Comparison of ENCODE assay signal across 21 mouse cellular contexts in genomic region chr4:135752106-135752778, GRCm38 (mm10). TPM values are rescaled to one million over a fixed set of nuclear protein-coding genes. Genes with fewer than 3 reads are reported as not detected.
A peak's percentile ranks its signal among the peaks of the same experiment; 100 is the strongest.
DNase-seq lines count a peak whose midpoint lies in the region; ATAC-seq and TF ChIP-seq lines count a peak whose summit lies in the region.
"Had no signal": no experiment of that assay in that cellular context is flagged by ENCODE, and none has a peak within 500 bp of the region (broad histone marks: within the 10 kb centered on the region; RNA-seq: fewer than 3 reads in every experiment).

No protein-coding gene starts in this region.

- H3K27ac ChIP-seq in stomach, embryonic 15.5 days, result peak overlapping the region; percentile 70
- H3K27ac ChIP-seq in stomach, postnatal 0 days (replicated peaks), result no peak overlapping the region
- peak overlapping the region; percentile 86 for H3K27ac ChIP-seq in intestine, embryonic 15.5 days
- H3K27ac ChIP-seq in liver, postnatal 0 days (ENCODE audit: low read depth), result peak overlapping the region; percentile 83
- H3K27ac ChIP-seq in forebrain, embryonic 16.5 days (ENCODE audit: low read length), result no peak overlapping the region
- H3K27ac ChIP-seq: embryonic facial prominence, embryonic 13.5 days; forebrain, embryonic 13.5 days; gastrocnemius, adult 2 months; heart, embryonic 13.5 days had no signal

- no peak for TF ChIP-seq CTCF in stomach, postnatal 0 days (IDR thresholded peaks at IDR 0.05; ENCODE audit: low read depth)
- TF ChIP-seq CTCF in liver, postnatal 0 days (IDR thresholded peaks at IDR 0.05; ENCODE audit: low read depth), result no peak
- TF ChIP-seq CTCF in lung, adult 2 months (IDR thresholded peaks at IDR 0.05; ENCODE audit: insufficient read depth, low read length), result no peak

- no peak overlapping the region for H3K9ac ChIP-seq in stomach, embryonic 15.5 days
- H3K9ac ChIP-seq in stomach, postnatal 0 days (ENCODE audit: low read length), result no peak overlapping the region
- no peak overlapping the region for H3K9ac ChIP-seq in intestine, embryonic 15.5 days
- 0 out of 2 replicates have a peak overlapping the region, but pooled peaks have one; percentile 1 for H3K9ac ChIP-seq in liver, postnatal 0 days (replicated peaks)
- no peak overlapping the region for H3K9ac ChIP-seq in forebrain, embryonic 16.5 days (replicated peaks; ENCODE audit: low read depth, low read length)
- H3K9ac ChIP-seq: embryonic facial prominence, embryonic 13.5 days; forebrain, embryonic 13.5 days; heart, embryonic 13.5 days had no signal

- ATAC-seq in stomach, embryonic 15.5 days (ENCODE audit: insufficient read depth, low FRiP score, low read depth), result no peak
- no peak for ATAC-seq in stomach, postnatal 0 days (ENCODE audit: low FRiP score, low TSS enrichment)
- peak; percentile 84 for ATAC-seq in intestine, embryonic 15.5 days
- peak; percentile 74 for ATAC-seq in liver, postnatal 0 days
- no peak for ATAC-seq in forebrain, embryonic 16.5 days
- ATAC-seq: forebrain, embryonic 13.5 days had no signal

- H3K4me1 ChIP-seq in stomach, embryonic 15.5 days, result 0 out of 2 replicates have a peak, but pooled peaks cover 6% of the 10 kb centered on the region
- no peaks in the 10 kb centered on the region for H3K4me1 ChIP-seq in stomach, postnatal 0 days (replicated peaks; ENCODE audit: control insufficient read depth, insufficient read depth)
- peaks cover 30% of the 10 kb centered on the region for H3K4me1 ChIP-seq in intestine, embryonic 15.5 days (replicated peaks)
- H3K4me1 ChIP-seq in liver, postnatal 0 days (ENCODE audit: insufficient read depth), result no peaks in the 10 kb centered on the region; the same call in 1 of the 2 replicates
- no peaks in the 10 kb centered on the region for H3K4me1 ChIP-seq in forebrain, embryonic 16.5 days (replicated peaks; ENCODE audit: control insufficient read depth, insufficient read depth, low read length)
- no peaks in the 10 kb centered on the region for H3K4me1 ChIP-seq in lung, adult 2 months (ENCODE audit: control insufficient read depth, insufficient read depth, low read length)
- H3K4me1 ChIP-seq: embryonic facial prominence, embryonic 13.5 days; forebrain, embryonic 13.5 days; heart, embryonic 13.5 days had no signal

- H3K27me3 ChIP-seq in stomach, embryonic 15.5 days (replicated peaks), result no peaks in the 10 kb centered on the region
- H3K27me3 ChIP-seq in stomach, postnatal 0 days (ENCODE audit: control insufficient read depth, insufficient read depth, low read length), result no peaks in the 10 kb centered on the region
- H3K27me3 ChIP-seq in intestine, embryonic 15.5 days (replicated peaks), result no peaks in the 10 kb centered on the region
- H3K27me3 ChIP-seq in liver, postnatal 0 days (ENCODE audit: insufficient read depth, low read length), result no peaks in the 10 kb centered on the region
- H3K27me3 ChIP-seq in forebrain, embryonic 16.5 days (replicated peaks; ENCODE audit: control insufficient read depth, insufficient read depth, low read length), result no peaks in the 10 kb centered on the region
- H3K27me3 ChIP-seq: embryonic facial prominence, embryonic 13.5 days; forebrain, embryonic 13.5 days; heart, embryonic 13.5 days had no signal

- H3K4me2 ChIP-seq in stomach, embryonic 15.5 days, result no peak overlapping the region
- no peak overlapping the region for H3K4me2 ChIP-seq in stomach, postnatal 0 days (replicated peaks; ENCODE audit: low read depth)
- H3K4me2 ChIP-seq in intestine, embryonic 15.5 days (replicated peaks), result 0 out of 2 replicates have a peak overlapping the region, but pooled peaks have one; percentile 16
- H3K4me2 ChIP-seq in liver, postnatal 0 days (ENCODE audit: low read depth, low read length), result no peak overlapping the region
- no peak overlapping the region for H3K4me2 ChIP-seq in forebrain, embryonic 16.5 days (ENCODE audit: low read length)
- H3K4me2 ChIP-seq: embryonic facial prominence, embryonic 13.5 days; forebrain, embryonic 13.5 days; heart, embryonic 13.5 days had no signal

- TF ChIP-seq EP300 in stomach, postnatal 0 days (optimal IDR thresholded peaks at IDR 0.05), result no peak
- TF ChIP-seq EP300 in liver, postnatal 0 days (IDR thresholded peaks at IDR 0.05; ENCODE audit: low read depth), result no peak

- DNase-seq in stomach, postnatal 0 days (ENCODE audit: low spot score), result no peak
- DNase-seq in liver, postnatal 0 days, result no peak
- DNase-seq in urinary bladder, postnatal 36 days (ENCODE audit: low spot score in 2 of 2), result no peak
- no peak for DNase-seq in lung, adult 2 months
- DNase-seq: adrenal gland, adult 2 months; adrenal gland, postnatal 25 days; cerebellum, adult 18-20 months; cerebellum, adult 9-11 months; cerebellum, postnatal 36 days; gastrocnemius, adult 2 months; gastrocnemius, postnatal 25 days; heart, adult 11 months; heart, postnatal 36 days had no signal

- no peaks in the 10 kb centered on the region for H3K9me3 ChIP-seq in stomach, embryonic 15.5 days
- no peaks in the 10 kb centered on the region for H3K9me3 ChIP-seq in stomach, postnatal 0 days (ENCODE audit: control insufficient read depth, low read length)
- no peaks in the 10 kb centered on the region for H3K9me3 ChIP-seq in intestine, embryonic 15.5 days
- no peaks in the 10 kb centered on the region for H3K9me3 ChIP-seq in liver, postnatal 0 days (ENCODE audit: low read length)
- no peaks in the 10 kb centered on the region for H3K9me3 ChIP-seq in forebrain, embryonic 16.5 days (ENCODE audit: control insufficient read depth, low read length)

- TF ChIP-seq POLR2A in lung, adult 2 months (IDR thresholded peaks at IDR 0.05; ENCODE audit: borderline replicate concordance, extremely low read depth, low read depth, low read length), result no peak

- H3K36me3 ChIP-seq in stomach, embryonic 15.5 days, result no peaks in the 10 kb centered on the region
- no peaks in the 10 kb centered on the region for H3K36me3 ChIP-seq in stomach, postnatal 0 days (ENCODE audit: control insufficient read depth, insufficient read depth, low read length)
- H3K36me3 ChIP-seq in intestine, embryonic 15.5 days, result no peaks in the 10 kb centered on the region; the same call in 1 of the 2 replicates
- no peaks in the 10 kb centered on the region for H3K36me3 ChIP-seq in liver, postnatal 0 days (replicated peaks; ENCODE audit: insufficient read depth, low read length)
- no peaks in the 10 kb centered on the region for H3K36me3 ChIP-seq in forebrain, embryonic 16.5 days (ENCODE audit: control insufficient read depth, insufficient read depth)
- H3K36me3 ChIP-seq: embryonic facial prominence, embryonic 13.5 days; heart, embryonic 13.5 days had no signal

- 53% methylated on average over 7 of the region's 7 CpGs for WGBS in stomach, embryonic 15.5 days
- WGBS in stomach, postnatal 0 days, result 56% methylated on average over 7 of the region's 7 CpGs
- 45% methylated on average over 7 of the region's 7 CpGs for WGBS in intestine, embryonic 15.5 days
- 50% methylated on average over 7 of the region's 7 CpGs for WGBS in liver, postnatal 0 days (ENCODE audit: insufficient replicate concordance)
- 75% methylated on average over 7 of the region's 7 CpGs for WGBS in forebrain, embryonic 16.5 days
- WGBS in lung, adult 2 months, result 65% methylated on average over 7 of the region's 7 CpGs

- H3K4me3 ChIP-seq in stomach, embryonic 15.5 days (replicated peaks), result no peak overlapping the region
- no peak overlapping the region for H3K4me3 ChIP-seq in stomach, postnatal 0 days (ENCODE audit: low read depth, low read length)
- no peak overlapping the region for H3K4me3 ChIP-seq in intestine, embryonic 15.5 days (replicated peaks)
- H3K4me3 ChIP-seq in liver, postnatal 0 days (ENCODE audit: low read depth, low read length), result no peak overlapping the region
- no peak overlapping the region for H3K4me3 ChIP-seq in forebrain, embryonic 16.5 days (replicated peaks; ENCODE audit: low read length)
- H3K4me3 ChIP-seq in lung, adult 2 months (replicated peaks; ENCODE audit: extremely low read depth, low read depth, low read length), result no peak overlapping the region
- H3K4me3 ChIP-seq: embryonic facial prominence, embryonic 13.5 days; forebrain, embryonic 13.5 days; gastrocnemius, adult 2 months; heart, embryonic 13.5 days had no signal

RNA-seq across cellular contexts. Expression of gene Myom3, which starts 7.3 kb away (rescaled TPM):
- polyA plus RNA-seq in stomach, embryonic 15.5 days (2015; fragmentation: Nextera tagmentation; extraction: Ambion mirVana), result 0.58 and 1.1 TPM in 2 replicates
- polyA plus RNA-seq in stomach, postnatal 0 days (2015; fragmentation: Nextera tagmentation; extraction: Ambion mirVana), result 0.46 and 0.59 TPM in 2 replicates
- polyA plus RNA-seq in intestine, embryonic 15.5 days (2015; fragmentation: Nextera tagmentation; extraction: Ambion mirVana), result 1.1 TPM in 2 replicates
- 0.02 and 0.11 TPM in 2 replicates for polyA plus RNA-seq in liver, postnatal 0 days (2015; fragmentation: Nextera tagmentation; extraction: Ambion mirVana)
- 0.29 and 0.34 TPM in 2 replicates for polyA plus RNA-seq in forebrain, embryonic 16.5 days (2015; fragmentation: Nextera tagmentation; extraction: Ambion mirVana)
- 0.44 and 3.1 TPM in 2 replicates for polyA plus RNA-seq in lung, adult 2 months (2012; rRNA removed)

RNA-seq across cellular contexts. Expression of gene Il22ra1, which starts 24.3 kb away (rescaled TPM):
- polyA plus RNA-seq in stomach, embryonic 15.5 days (2015; fragmentation: Nextera tagmentation; extraction: Ambion mirVana), result 2.0 and 2.8 TPM in 2 replicates
- polyA plus RNA-seq in stomach, postnatal 0 days (2015; fragmentation: Nextera tagmentation; extraction: Ambion mirVana), result 0.56 and 0.63 TPM in 2 replicates
- 4.7 and 6.5 TPM in 2 replicates for polyA plus RNA-seq in intestine, embryonic 15.5 days (2015; fragmentation: Nextera tagmentation; extraction: Ambion mirVana)
- polyA plus RNA-seq in liver, postnatal 0 days (2015; fragmentation: Nextera tagmentation; extraction: Ambion mirVana), result 0.25 and 0.39 TPM in 2 replicates
- polyA plus RNA-seq in forebrain, embryonic 16.5 days (2015; fragmentation: Nextera tagmentation; extraction: Ambion mirVana), result not detected in 2 replicates
- 2.0 and 3.0 TPM in 2 replicates for polyA plus RNA-seq in lung, adult 2 months (2012; rRNA removed)
- polyA plus RNA-seq: forebrain, embryonic 13.5 days; heart, embryonic 13.5 days; heart, postnatal 0 days; hindbrain, embryonic 11.5 days had no signal

Comparison
In these comparisons a context has a peak if more than half of its experiments do, and no peak if none do; other contexts are left out.
1. H3K27ac ChIP-seq: peak in stomach, embryonic 15.5 days (single experiment), intestine, embryonic 15.5 days (single experiment) and liver, postnatal 0 days (single experiment); none in stomach, postnatal 0 days (single experiment) and forebrain, embryonic 16.5 days (single experiment).
2. ATAC-seq: peak in intestine, embryonic 15.5 days (single experiment) and liver, postnatal 0 days (single experiment); none in stomach, embryonic 15.5 days (single experiment), stomach, postnatal 0 days (single experiment) and forebrain, embryonic 16.5 days (single experiment).